Mouse (Mus musculus) liver, postnatal 0 days (tissue): Measurements from ENCODE around the gene Mypn.

Source experiments
- CTCF ChIP-seq: sonication (generic); IDR thresholded peaks from 2 replicates; pipeline ENCODE4 v1.5.1; 2016; ENCODE audit warnings: antibody characterized with exemption, low read depth
- EP300 ChIP-seq: IDR thresholded peaks from 2 replicates; pipeline ENCODE4 v1.6.1; 2016; ENCODE audit warnings: antibody characterized with exemption, low read depth, mild to moderate bottlenecking

- TF ChIP-seq CTCF (peak; percentile 32; the same call in 1 of the 2 replicates), EP300 (no peak)
Measured at GRCm38 (mm10) chr10:63156351-63156750, 47.4 kb downstream of the Mypn start.
